Mouse (Mus musculus) limb, embryonic 10.5 days (tissue): ENCODE results near the gene Dusp22. TPM values are rescaled to one million over a fixed set of nuclear protein-coding genes. Genes with fewer than 3 reads are reported as not detected.

Experiments
- DNase-seq: peaks from one replicate; pipeline ENCODE4 v3.0.0-alpha.2; 2017; ENCODE audit warnings: low spot score
- H3K27ac ChIP-seq: fragments of 300-500 bp; sonication (generic); 2 replicates; pipeline ENCODE4 v1.5.1; 2016; ENCODE audit warnings: mild to moderate bottlenecking
- H3K27me3 ChIP-seq: fragments of 300-500 bp; sonication (generic); 2 replicates; pipeline ENCODE4 v1.6.1; 2016; ENCODE audit warnings: low read depth, mild to moderate bottlenecking; ENCODE audit not compliant: poor library complexity, severe bottlenecking
- H3K36me3 ChIP-seq: fragments of 300-500 bp; sonication (generic); 2 replicates; pipeline ENCODE4 v1.6.1; 2016; ENCODE audit warnings: mild to moderate bottlenecking, moderate library complexity
- H3K4me1 ChIP-seq: fragments of 300-500 bp; sonication (generic); 2 replicates; pipeline ENCODE4 v1.6.1; 2016
- H3K4me3 ChIP-seq: fragments of 300-500 bp; sonication (generic); 2 replicates; pipeline ENCODE4 v1.5.1; 2016; ENCODE audit warnings: mild to moderate bottlenecking, moderate library complexity
- H3K9me3 ChIP-seq: fragments of 300-500 bp; sonication (generic); replicated peaks from 2 replicates; pipeline ENCODE4 v1.6.1; 2016; ENCODE audit warnings: mild to moderate bottlenecking
- WGBS: fragments of 180-500 bp; shearing (Covaris S2); methylation state at CpG from one replicate; pipeline ENCODE4 v1.1.7; 2016; 5-methylcytosine and 5-hydroxymethylcytosine counted together
- polyA plus RNA-seq: library from polyadenylated mRNA; unstranded; fragments of >200 nt; fragmentation: Nextera tagmentation; extraction: Ambion mirVana; gene quantifications from 2 replicates; pipeline ENCODE4 v1.2.1, GENCODE M21; 2016

Gene Dusp22
- 15.8 and 17.5 TPM in 2 replicates for polyA plus RNA-seq

DNA sequence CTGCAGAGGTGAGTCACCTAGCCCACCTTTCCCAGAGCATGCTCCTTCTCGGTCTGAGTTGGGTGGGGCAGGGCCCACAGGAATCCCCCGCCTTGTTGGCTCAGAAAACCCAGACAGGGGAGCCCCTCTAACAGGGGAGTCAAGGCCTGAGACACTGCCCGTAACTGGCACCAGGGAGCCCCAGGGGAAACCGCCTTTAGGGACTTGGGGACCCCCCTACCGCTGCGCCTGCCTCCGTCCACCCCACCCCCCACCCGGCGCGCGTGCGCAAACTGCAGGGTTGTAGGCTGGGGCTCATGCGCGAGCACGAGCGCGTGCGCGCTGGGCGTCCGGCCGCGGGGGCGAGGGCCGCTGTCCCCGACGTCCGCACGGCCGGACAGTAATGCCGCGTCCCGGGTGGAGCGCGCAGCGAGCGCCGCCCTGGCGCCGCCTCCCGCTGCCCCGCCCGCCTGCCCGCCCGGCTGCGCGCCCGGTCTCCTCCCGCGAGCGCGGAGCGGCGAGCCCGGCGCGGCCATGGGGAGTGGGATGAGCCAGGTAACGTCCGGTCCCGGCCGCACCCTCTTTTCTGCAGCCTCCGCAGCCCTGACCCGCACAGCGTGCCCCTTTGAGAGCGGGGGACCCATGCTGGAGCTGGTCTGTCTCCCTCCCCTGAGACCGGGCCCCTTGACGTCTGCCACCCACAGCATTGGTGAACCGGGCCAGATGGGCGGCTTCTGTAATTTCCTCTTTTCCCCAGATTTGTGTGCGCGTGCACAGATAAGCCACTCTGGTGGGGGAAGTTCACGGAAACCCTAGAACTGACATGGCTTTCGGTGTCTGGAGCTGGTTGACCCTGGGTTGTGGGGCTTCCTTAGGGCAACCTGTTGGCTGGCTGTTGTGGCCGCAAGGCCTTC lies at the start of gene Dusp22:
Dusp22 (plus strand) TSS at position 387 of the 893 bp plus-strand sequence.
- WGBS = 1% methylated on average over 69 of the region's 74 CpGs
- Histone ChIP-seq H3K9me3 (no peaks in the 10 kb centered on the region), H3K27ac (peak within 1 kb of the TSS; percentile 92), H3K4me3 (peak within 1 kb of the TSS; percentile 83), H3K4me1 (peaks cover 14% of the 10 kb centered on the region), H3K36me3 (no peaks in the 10 kb centered on the region), H3K27me3 (no peaks in the 10 kb centered on the region)
- peak; percentile 84 for DNase-seq

DNA sequence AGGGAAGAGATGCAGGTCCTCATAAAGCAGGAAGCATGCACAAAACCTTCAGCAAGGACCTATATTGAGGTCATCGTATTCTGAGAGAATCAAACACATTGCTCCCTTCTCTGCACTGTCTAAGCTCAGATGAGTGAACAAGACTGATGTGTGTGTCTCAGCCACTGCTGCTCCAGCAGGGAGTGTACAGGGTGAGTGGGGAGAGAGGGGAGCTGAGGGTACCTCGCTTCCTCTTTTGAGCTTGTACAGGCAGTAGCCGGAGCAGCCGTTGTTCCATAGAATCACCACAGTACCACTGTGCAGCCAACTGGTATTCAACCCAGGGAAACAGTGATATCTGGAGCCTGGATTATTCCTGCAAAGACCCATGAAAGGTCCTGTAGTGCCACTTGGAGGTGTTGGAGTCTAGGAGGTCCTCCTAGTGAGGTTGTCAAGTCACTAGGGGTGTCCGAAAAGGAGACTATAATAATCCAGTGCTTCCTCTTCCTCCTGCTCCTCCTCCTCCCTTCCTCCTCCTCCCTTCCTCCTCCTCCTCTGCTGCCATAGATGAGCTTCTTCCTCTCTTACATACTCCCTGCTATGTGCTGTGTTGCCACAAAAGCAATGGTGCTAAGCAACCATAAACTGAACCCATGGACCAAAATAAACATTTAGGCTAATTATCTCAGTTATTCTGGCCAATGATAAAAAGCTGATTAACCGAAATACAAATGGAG lies 47.6 kb upstream of the Dusp22 start:
- 91% methylated on average over 6 of the region's 6 CpGs for WGBS
- no peak overlapping the region for H3K4me3 ChIP-seq

DNA sequence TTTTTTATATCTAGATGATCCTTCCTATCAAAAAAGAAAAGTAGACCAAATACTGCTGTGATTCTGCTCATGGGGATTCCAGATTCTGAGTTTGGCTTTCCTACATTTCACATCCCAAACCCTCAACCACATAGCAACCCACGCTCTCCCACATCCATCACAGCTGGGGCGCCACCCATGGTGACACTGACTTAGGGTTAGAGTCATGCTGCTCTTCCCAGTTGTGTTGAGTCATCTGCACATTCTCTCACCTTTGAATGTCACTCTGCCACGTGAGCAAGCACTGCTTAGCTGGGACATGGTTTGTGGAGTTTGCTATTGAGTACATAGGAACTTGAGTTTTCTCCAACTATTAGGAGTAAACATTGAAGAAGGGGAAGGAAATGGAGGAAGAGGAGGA lies 40.1 kb upstream of the Dusp22 start:
- no peak for DNase-seq
- no peaks in the 10 kb centered on the region for H3K27me3 ChIP-seq
- H3K36me3 ChIP-seq = no peaks in the 10 kb centered on the region
- WGBS = 64% methylated on average over 3 of the region's 3 CpGs
- H3K4me1 ChIP-seq = no peaks in the 10 kb centered on the region
- H3K4me3 ChIP-seq = no peak overlapping the region
- H3K9me3 ChIP-seq = no peaks in the 10 kb centered on the region
- H3K27ac ChIP-seq = no peak overlapping the region

More for the DNA sequence above, 47.6 kb upstream of the Dusp22 start:
- Histone ChIP-seq H3K4me1 (no peaks in the 10 kb centered on the region), H3K27ac (no peak overlapping the region), H3K36me3 (no peaks in the 10 kb centered on the region), H3K9me3 (no peaks in the 10 kb centered on the region), H3K27me3 (no peaks in the 10 kb centered on the region)
- DNase-seq = no peak

DNA sequence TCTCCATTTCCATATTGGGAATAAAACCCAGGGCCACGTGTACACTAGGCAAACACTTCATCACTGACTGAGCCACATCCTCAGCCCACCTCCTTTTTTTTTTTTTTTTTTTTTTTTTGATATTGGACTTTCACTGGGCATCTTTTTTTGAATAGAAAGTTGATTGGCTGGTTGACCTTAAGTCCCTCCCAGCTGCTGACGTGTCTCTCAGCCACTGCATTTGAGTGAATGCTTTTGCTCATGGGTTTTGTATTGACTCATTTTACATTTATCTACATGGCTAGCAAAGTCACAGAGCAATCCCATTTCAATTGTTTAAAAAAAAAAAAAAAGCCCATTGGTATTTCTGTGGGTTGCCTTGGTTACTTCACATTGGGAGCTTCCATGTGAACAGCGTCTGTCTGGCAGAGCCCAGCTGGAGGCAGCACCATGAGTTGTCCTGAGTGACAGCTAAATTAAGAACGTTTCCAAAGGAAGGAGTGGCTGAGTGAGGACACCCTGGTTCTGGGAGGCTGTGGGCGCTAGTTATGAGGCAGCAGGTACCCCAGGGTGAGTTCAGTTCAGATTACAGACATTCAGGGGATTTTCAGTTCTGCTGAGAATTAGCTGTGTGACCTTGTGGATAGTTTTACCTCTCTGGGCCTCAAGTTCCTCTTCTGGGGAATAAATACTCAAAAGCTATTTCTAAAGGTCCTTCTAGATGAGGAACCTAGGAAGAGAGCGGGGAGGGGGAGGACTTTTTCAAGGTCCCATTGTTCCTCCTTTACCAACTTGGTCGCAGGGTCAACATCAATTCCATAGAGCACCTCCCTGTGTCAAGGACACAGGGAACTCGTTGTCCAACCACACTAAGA lies 31.4 kb upstream of the Dusp22 start:
- H3K27ac ChIP-seq = no peak overlapping the region
- WGBS = 72% methylated on average over 8 of the region's 8 CpGs
- no peaks in the 10 kb centered on the region for H3K27me3 ChIP-seq
- no peaks in the 10 kb centered on the region for H3K36me3 ChIP-seq
- H3K9me3 ChIP-seq = no peaks in the 10 kb centered on the region
- H3K4me1 ChIP-seq = no peaks in the 10 kb centered on the region
- DNase-seq = no peak
- H3K4me3 ChIP-seq = no peak overlapping the region

DNA sequence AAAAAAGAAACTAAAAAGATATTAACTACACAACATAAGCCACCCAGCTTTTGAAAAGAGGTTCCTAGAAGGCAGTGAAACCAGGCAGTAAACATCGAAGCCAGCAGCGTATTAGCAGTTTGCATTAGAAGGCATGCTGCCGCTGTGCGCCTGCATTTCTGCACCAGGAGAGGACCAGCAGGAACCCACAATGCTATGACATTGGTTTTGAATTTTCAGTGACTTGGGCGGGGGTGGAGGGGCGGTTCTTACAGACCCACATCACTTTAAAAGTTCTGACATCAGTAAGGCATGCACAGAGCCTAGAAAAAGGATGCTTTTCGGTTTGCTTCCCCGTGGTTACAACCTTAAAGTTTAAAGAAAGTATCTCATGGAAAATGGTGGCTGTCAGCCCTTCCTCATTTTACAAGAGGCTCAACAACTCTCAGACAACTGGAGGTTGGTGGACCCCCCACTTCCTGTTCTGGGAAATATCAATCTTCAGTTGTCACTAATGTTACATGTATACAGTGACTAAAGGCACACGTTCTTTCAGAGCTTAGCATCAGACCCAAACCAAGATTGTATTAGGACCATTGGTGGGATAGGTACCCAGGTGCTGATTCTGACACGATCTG lies 29.9 kb upstream of the Dusp22 start:
- WGBS = 86% methylated on average over 10 of the region's 10 CpGs
- Histone ChIP-seq H3K4me1 (no peaks in the 10 kb centered on the region), H3K9me3 (no peaks in the 10 kb centered on the region)

DNA sequence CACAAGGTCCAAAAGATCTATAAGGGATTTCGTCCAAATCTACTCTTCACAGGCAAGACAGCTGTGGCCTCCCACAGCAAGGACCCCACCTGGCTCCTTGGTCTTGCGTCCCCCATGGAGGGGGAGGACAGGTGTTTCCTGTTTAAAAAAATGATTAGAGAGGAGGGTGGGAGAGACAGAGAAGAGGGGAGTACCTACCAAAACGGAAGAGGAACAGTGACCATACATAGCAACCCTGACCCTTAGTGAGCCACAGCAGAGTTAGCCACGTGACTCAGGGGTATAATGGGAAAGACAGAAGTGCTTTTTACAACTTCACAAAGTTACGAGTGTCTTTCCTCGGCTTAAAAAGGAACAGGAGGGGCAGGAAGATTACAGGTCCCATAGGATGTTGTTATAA lies 26.8 kb upstream of the Dusp22 start:
- Histone ChIP-seq H3K27ac (no peak overlapping the region), H3K4me3 (no peak overlapping the region), H3K27me3 (no peaks in the 10 kb centered on the region), H3K4me1 (no peaks in the 10 kb centered on the region), H3K9me3 (no peaks in the 10 kb centered on the region), H3K36me3 (no peaks in the 10 kb centered on the region)
- WGBS = 75% methylated on average over 6 of the region's 6 CpGs
- no peak for DNase-seq

More for the DNA sequence above, 29.9 kb upstream of the Dusp22 start:
- no peak for DNase-seq
- Histone ChIP-seq H3K4me3 (no peak overlapping the region), H3K36me3 (no peaks in the 10 kb centered on the region), H3K27ac (no peak overlapping the region), H3K27me3 (no peaks in the 10 kb centered on the region)

DNA sequence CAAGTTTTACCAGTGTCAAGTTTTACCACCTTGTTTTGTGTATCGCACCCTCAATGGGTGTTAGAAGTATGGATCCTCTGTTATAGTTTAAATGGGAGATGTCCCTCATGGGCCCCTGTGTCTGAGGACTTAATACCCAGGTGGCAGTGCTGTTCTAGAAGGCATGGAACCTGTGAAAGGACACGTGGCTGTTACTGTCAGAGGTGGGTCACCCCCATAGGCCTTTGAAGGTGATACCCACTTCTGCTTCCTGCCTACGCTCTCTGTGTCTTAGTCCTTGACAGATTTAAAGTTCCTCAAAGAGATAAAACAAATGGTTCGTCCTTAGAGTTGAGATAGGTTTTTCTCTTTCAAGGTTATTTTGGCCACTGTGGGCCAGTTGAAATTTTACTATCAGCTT lies 23.3 kb upstream of the Dusp22 start:
- H3K9me3 ChIP-seq = no peaks in the 10 kb centered on the region
- DNase-seq = no peak
- H3K4me1 ChIP-seq = no peaks in the 10 kb centered on the region

DNA sequence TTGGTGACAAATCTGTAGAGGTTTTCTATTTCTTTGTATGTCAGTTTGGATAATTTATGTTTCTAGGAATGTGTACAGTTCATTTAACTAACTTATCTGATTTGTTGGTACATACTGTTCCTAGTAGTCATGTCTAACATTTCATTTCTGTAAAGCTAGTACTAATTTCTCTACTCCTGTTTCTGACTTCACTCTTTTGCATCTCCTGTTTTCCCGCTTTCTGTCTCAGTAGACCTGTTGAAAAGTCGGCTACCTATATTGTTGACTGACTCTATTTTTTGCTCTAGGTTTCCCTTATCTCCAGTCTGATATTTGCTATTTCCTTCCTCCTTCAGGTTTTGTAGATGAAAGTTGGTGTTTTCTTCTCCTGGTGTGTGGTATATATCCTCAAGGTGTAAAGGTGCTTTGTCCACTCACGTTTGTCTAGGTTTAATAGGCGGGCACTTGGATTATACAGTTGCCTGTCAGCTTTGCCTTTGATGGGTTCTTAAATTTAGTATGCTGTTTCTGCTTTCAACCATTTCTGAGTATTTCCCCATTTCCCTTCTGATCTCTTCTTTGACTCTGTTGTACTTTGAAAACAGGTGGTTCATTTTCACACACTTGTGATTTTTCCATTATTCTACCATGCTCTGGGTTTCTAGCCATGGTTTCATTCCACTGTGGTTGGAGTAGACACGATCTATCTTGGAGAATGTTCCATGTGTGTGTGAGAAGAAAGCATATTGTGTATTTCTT lies 21.3 kb upstream of the Dusp22 start:
- no peaks in the 10 kb centered on the region for H3K4me1 ChIP-seq
- H3K9me3 ChIP-seq = no peaks in the 10 kb centered on the region
- H3K36me3 ChIP-seq = no peaks in the 10 kb centered on the region
- H3K27ac ChIP-seq = no peak overlapping the region
- DNase-seq = no peak
- WGBS = 88% methylated on average over 5 of the region's 5 CpGs
- H3K4me3 ChIP-seq = no peak overlapping the region
- H3K27me3 ChIP-seq = no peaks in the 10 kb centered on the region

More for the DNA sequence above, 23.3 kb upstream of the Dusp22 start:
- Histone ChIP-seq H3K27ac (no peak overlapping the region), H3K27me3 (no peaks in the 10 kb centered on the region), H3K36me3 (no peaks in the 10 kb centered on the region), H3K4me3 (no peak overlapping the region)
- 81% methylated on average over 4 of the region's 4 CpGs for WGBS

DNA sequence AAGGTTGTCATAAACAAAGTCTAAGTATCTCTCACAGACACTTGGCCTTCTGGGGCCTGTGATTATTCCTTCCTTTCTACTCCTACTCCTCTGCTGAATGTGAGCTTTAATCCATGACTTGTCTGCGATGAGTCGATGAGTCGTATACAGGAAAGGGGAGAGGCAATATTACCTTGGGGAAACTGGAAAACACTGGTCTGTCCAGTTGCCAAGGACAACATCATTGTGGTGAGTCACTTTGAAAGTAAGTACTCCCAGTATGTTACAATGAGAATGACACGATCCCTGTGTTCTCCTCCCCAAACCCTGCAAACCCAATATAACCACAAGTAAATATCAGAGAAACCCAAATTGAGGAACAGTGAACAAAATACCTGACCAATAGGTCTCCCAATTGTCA lies 17.7 kb upstream of the Dusp22 start:
- 92% methylated on average over 4 of the region's 4 CpGs for WGBS

DNA sequence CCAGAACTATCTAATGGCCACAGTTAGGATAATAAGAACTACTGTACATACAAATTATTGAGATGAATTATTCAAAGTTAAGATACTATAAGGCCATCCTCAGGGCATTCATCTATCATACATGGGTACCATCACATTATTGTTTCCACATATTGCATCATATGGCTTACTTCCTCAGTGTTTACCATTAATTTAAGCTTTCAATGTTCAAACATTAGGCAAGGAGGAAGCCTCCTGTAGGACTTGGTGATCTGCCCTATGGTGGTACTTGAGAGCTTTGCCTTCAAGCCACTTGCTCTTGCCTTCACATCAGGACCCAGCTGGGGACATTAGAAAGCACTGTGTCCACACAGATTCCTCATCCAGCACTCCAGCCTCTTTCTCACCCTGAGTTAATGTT lies 11.3 kb upstream of the Dusp22 start:
- peaks cover 4% of the 10 kb centered on the region; the same call in 1 of the 2 replicates for H3K4me1 ChIP-seq
- H3K9me3 ChIP-seq = no peaks in the 10 kb centered on the region
- no peaks in the 10 kb centered on the region for H3K27me3 ChIP-seq
- no peak for DNase-seq
- H3K27ac ChIP-seq = no peak overlapping the region
- H3K4me3 ChIP-seq = no peak overlapping the region
- no peaks in the 10 kb centered on the region for H3K36me3 ChIP-seq

More for the DNA sequence above, 17.7 kb upstream of the Dusp22 start:
- Histone ChIP-seq H3K4me1 (no peaks in the 10 kb centered on the region), H3K27me3 (no peaks in the 10 kb centered on the region), H3K36me3 (no peaks in the 10 kb centered on the region), H3K27ac (no peak overlapping the region), H3K4me3 (no peak overlapping the region), H3K9me3 (no peaks in the 10 kb centered on the region)
- DNase-seq = no peak

DNA sequence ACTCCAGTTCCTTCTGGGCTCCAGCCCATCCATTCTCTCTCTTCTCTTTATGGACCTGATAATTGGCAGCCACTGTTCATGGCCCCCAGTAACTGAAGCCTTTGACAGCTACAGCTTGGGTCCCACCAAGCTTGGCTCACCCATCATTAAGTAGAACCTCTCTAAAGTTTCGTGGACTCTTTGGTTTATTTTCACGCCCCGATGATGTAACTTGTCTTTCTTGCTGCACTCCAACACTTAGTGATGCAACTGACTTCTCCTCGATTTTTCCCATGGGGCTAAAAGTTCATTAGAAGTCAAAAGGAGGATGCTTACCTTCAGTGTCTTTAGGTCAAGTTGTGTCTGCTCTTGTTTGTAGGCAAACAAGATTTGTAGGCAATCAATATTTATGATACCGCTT lies 10.6 kb upstream of the Dusp22 start:
- no peak for DNase-seq
- Histone ChIP-seq H3K36me3 (no peaks in the 10 kb centered on the region), H3K27me3 (0 out of 2 replicates have a peak, but pooled peaks cover under 1% of the 10 kb centered on the region), H3K27ac (no peak overlapping the region), H3K4me1 (peaks cover 4% of the 10 kb centered on the region; the same call in 1 of the 2 replicates), H3K9me3 (no peaks in the 10 kb centered on the region), H3K4me3 (no peak overlapping the region)
- WGBS = 93% methylated on average over 5 of the region's 5 CpGs

DNA sequence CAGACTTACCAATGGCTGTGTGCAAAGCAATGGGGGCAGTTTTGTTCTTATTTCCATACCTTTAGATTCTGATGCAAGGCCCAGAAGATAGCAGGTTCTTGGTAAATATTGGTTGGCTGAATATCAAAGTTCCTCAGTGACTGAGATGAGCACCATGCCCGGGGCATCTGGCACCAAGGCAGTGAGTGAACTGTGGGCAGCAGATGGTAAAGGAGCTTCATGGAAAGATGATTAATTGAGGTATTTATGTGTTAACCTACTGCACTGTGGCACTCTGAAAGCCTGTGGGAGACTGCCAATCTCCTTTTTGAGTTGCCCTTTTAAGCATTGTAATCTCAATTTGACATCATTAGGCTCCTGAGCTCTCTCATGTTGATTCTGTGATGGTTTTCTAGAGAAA lies 9.1 kb upstream of the Dusp22 start:
- H3K27ac ChIP-seq = no peak overlapping the region
- no peaks in the 10 kb centered on the region for H3K36me3 ChIP-seq
- 90% methylated on average over 1 of the region's 1 CpGs for whole genome bisulfite sequencing
- no peak for DNase-seq
- no peak overlapping the region for H3K4me3 ChIP-seq
- peaks cover 4% of the 10 kb centered on the region; the same call in 1 of the 2 replicates for H3K4me1 ChIP-seq
- H3K9me3 ChIP-seq = no peaks in the 10 kb centered on the region
- H3K27me3 ChIP-seq = 0 out of 2 replicates have a peak, but pooled peaks cover 4% of the 10 kb centered on the region
